Mouse (Mus musculus): ENCODE results near the gene Tmprss11a.

Gene Tmprss11a

GRCm38 (mm10) chr5:86468890-86469289, at the start of gene Tmprss11a:
Gene Tmprss11a, minus strand, starts transcription at chr5:86468990.
- no peak for DNase-seq

DNA sequence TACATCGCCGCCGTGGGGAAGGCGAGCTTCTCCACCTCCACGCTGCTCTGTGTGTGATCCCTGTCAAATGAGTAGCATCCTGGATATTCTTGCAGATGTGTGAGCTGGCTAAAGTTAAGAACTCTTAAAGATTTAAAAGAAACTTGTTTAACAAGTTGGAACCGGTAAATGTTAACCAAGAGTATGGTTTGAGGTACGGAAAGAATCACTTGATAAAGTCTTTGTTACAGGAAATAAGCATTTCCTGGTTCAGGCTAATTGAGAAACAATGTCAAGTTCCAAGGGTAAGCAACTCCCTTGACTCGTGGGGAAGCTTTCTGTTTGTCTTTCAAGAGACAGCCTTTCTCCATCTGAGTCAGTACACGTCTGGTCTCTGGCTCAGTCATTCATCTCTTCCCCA, 49.7 kb upstream of the Tmprss11a start, which contains the start of gene Tmprss11g:
TSS of gene Tmprss11g (minus strand) at position 101 of the 400 bp plus-strand sequence.
- DNase-seq = no peak

GRCm38 (mm10) chr5:86511538-86511937, 42.7 kb upstream of the Tmprss11a start:
- no peak for DNase-seq

- no peak for DNase-seq
These were observed 24.7 kb upstream of the Tmprss11a start for GRCm38 (mm10) chr5:86493453-86493852.

GRCm38 (mm10) chr5:86482562-86482961, 13.8 kb upstream of the Tmprss11a start:
- DNase-seq = no peak

DNA sequence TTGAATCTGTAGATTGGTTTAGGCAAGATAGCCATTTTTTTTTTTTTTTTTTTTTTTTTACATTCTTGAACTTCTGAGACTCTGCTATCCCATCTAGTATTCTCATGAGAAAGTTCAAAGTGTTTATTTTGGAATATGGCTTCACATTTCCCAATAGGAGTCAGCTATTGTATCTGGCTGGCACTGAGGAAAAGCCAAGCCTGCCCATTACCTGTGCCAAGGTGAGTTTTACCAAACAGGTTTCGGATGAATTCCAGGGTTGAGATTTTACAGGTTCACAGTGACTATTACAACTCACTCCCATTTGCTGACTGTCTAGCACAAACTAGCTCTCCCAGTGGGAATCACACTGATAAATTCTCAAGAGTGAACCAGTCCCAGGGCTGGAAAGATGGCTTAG, 13.2 kb upstream of the Tmprss11a start:
- no peak for DNase-seq

- no peak for DNase-seq
These were observed 5.1 kb upstream of the Tmprss11a start for GRCm38 (mm10) chr5:86473859-86474258.

GRCm38 (mm10) chr5:86439306-86439705, 29.5 kb downstream of the Tmprss11a start:
- DNase-seq = no peak

DNA sequence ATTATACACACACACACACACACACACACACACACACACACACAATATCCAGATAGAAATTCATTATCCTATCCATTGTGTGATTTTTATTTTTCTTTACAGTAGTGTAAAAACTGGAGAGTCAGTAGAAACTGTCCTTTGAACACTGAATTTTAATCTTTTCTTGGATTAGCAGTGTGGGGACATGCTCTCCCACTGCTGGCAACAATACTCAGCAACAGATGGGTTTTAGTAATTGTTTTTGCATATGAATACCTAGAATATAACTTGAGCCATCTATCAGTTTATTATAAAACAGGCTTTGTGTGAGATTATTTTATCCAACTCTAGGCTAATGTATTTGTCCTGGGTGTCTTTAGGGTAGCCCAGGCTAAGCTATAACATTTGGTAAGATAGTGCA, 30.2 kb downstream of the Tmprss11a start:
- no peak for DNase-seq

DNA sequence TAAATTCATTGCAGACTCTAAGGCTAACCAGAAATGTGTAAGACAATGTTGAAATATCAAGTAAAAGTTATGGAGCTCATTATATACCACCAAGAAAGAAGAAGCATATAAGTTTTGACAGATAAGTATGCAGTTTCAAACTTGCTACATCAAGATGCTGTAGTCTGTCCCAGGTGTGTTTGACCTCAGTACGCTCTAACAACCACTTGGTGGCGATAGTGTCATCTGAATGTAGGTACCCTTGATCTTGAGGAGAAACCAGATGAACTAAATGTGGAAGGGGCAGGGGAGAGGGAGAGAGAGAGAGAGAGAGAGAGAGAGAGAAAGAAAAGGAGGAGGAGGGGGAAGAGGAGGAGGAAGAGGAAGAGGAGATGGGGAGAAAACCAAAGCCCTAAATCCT, 36.1 kb downstream of the Tmprss11a start:
- peak; percentile 20 for DNase-seq

DNA sequence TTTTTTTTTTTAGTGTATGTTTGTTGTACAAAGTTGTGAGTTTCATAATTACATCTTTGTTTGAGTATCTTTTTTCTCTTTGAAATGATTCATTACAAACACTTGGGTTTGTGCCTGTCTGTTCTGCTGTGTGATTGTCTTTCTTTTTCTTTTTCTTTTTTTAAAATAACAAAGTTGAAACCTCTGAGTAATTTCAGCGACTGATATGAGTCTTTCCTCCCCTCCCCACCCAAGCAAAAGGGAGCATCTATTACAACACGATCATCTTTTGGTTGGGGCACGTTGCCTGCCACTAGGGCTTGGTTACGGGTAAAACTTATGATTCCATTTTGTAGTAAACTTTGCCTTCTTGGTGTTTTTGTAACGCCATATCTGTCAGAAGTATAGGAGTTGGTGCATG, 37.7 kb downstream of the Tmprss11a start:
- no peak for DNase-seq

DNA sequence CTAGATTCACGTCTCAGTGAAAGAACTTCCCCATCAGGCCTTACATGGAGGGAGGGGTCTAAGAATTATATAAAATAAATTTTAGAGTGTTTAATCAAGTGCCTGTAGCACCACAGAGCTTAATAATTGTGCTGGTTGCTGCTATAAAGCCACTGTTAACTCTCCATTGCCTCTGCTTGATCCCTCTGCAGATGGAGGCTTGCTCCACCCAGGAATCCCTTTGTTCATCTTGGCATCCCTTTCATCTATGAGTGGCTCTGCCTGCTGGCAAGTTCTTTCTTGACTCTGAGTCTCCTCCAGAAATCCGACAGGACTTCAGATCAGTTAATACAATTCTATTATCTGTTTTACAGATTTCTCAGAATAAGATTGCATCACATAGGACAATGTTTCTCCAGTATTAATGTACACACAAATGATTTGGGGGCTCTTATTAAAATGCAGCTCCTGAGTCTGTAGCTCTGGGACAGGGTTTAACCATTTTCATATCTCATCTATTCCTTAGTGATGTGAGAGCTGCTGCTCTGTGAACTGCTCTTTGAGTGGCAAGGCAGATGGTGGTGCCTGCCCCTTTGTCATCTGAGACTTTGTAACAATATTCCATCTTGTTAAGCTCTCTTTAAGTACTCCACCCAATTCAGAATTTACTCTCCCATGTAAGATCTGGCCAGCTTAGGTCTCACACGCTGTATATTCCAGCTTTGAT, 47.3 kb downstream of the Tmprss11a start:
- no peak for DNase-seq

DNA sequence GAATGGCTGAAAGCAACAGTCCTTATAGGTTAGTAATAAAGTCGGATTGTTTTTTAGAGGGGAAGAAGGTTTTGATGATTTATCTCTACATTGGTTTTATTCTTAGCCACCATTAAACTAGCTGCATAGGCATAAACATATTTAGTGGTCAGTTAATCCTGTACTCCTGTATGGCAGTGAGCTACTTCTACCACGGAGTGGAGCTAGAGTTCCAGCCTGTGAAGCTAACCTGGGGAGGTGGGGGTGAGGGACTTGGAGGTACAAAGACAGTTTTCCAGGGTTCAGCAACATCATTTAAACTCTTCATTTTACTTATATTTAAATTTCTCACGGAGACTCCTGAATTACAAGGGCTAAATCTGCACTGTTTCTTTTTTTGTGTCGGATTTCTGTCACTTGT, 49.3 kb downstream of the Tmprss11a start:
- no peak for DNase-seq

- DNase-seq = no peak
These were observed 54.5 kb downstream of the Tmprss11a start for GRCm38 (mm10) chr5:86414280-86414679.

- peak; percentile 32 for DNase-seq
These were observed 58.0 kb downstream of the Tmprss11a start for GRCm38 (mm10) chr5:86410815-86411214.

DNA sequence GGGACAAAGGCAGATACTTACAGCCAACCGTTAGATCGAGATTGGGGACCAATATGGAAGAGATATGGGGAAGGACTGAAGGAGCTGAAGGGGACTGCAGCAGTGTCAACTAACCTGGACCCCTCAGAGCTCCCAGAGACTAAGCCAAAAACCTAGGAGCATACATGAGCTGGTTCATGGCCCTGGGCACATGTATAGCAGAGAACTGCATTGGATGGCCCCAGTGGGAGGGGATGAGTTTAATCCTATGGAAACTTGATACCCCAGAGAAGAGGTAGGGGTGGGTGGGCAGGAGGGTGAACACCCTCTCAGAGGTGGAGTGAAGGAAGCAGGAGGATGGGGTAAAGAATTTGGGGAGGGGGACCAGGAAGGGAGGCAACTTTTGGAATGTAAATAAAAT, 60.8 kb downstream of the Tmprss11a start:
- DNase-seq = no peak

- no peak for DNase-seq
These were observed 61.6 kb downstream of the Tmprss11a start for GRCm38 (mm10) chr5:86407191-86407590.

- no peak for DNase-seq
These were observed 95.5 kb downstream of the Tmprss11a start, which contains the start of gene Tmprss11d for GRCm38 (mm10) chr5:86373320-86373719. Gene Tmprss11d, minus strand, starts transcription at chr5:86373420.

All from kidney, postnatal 14 days (tissue).